Mouse (Mus musculus) liver, adult 2 months (tissue): ENCODE measurements around the gene Ppat. TPM values are rescaled to one million over a fixed set of nuclear protein-coding genes. Genes with fewer than 3 reads are reported as not detected.
"Not testable (repeated sequence)": the region's sequence is repeated elsewhere in the genome, so short reads cannot be mapped to it uniquely, and the experiment has no call there.

ENCODE experiments used
- DNase-seq: peaks from one replicate; pipeline ENCODE4 v3.0.0-alpha.2; 2011; ENCODE audit warnings: low read depth, low spot score; ENCODE audit errors: extremely low read depth
- H3K27ac ChIP-seq: fragments of 200-500 bp; replicated peaks from 2 replicates; pipeline ENCODE4 v1.5.1; 2012; ENCODE audit warnings: low read depth, mild to moderate bottlenecking, control low read depth, inconsistent platforms, low read length; ENCODE audit not compliant: insufficient read depth
- H3K27me3 ChIP-seq: fragments of 200-500 bp; 2 replicates; pipeline ENCODE4 v1.6.1; 2012; ENCODE audit warnings: mild to moderate bottlenecking, moderate library complexity, low read length, inconsistent platforms; ENCODE audit not compliant: control insufficient read depth, insufficient read depth
- H3K36me3 ChIP-seq: fragments of 200-500 bp; 2 replicates; pipeline ENCODE4 v1.6.1; 2012; ENCODE audit warnings: low read length, inconsistent platforms; ENCODE audit not compliant: control insufficient read depth, insufficient read depth
- H3K4me1 ChIP-seq: fragments of 200-500 bp; 2 replicates; pipeline ENCODE4 v1.6.1; 2011; ENCODE audit warnings: low read length; ENCODE audit not compliant: control insufficient read depth, insufficient read depth
- H3K4me3 ChIP-seq: fragments of 200-500 bp; 2 replicates; pipeline ENCODE4 v1.5.1; 2011; ENCODE audit warnings: low read depth, mild to moderate bottlenecking, control low read depth, low read length, moderate library complexity; ENCODE audit not compliant: insufficient read depth
- H3K79me2 ChIP-seq: fragments of 200-500 bp; 2 replicates; pipeline ENCODE4 v1.6.1; 2012; ENCODE audit warnings: inconsistent platforms, mild to moderate bottlenecking, low read length, moderate library complexity; ENCODE audit not compliant: control insufficient read depth, insufficient read depth
- H3K9ac ChIP-seq: fragments of 200-500 bp; 2 replicates; pipeline ENCODE4 v1.6.1; 2012; ENCODE audit warnings: low read depth, mild to moderate bottlenecking, control low read depth, inconsistent platforms, low read length
- CTCF ChIP-seq: fragments of 200-500 bp; IDR thresholded peaks from 2 replicates; pipeline ENCODE4 v1.5.1; 2011; ENCODE audit warnings: low read depth, low read length, control low read depth
- POLR2A ChIP-seq: fragments of 200-500 bp; IDR thresholded peaks from 2 replicates; pipeline ENCODE4 v1.6.1; 2011; ENCODE audit warnings: low read length, control low read depth; ENCODE audit not compliant: insufficient read depth; ENCODE audit errors: extremely low read depth
- WGBS: fragments of 180-500 bp; shearing (Covaris S2); methylation state at CpG from one replicate; pipeline ENCODE4 v1.1.7; 2018; 5-methylcytosine and 5-hydroxymethylcytosine counted together
- polyA plus RNA-seq: library from polyadenylated mRNA; depleted of rRNA; stranded (reverse); fragments of >200 nt; gene quantifications from 2 replicates; pipeline ENCODE4 v1.2.3, GENCODE M21; 2012
- total RNA-seq: library from RNA; depleted of rRNA; stranded (reverse); fragments of >200 nt; gene quantifications from 2 replicates; pipeline ENCODE4 v1.2.3, GENCODE M21; 2014

Gene Ppat
- total and polyA plus RNA-seq, 2 experiments, result 5.3 to 30.3 TPM

- no peak for DNase-seq
- Histone ChIP-seq H3K4me1 (peaks cover 9% of the 10 kb centered on the region), H3K27me3 (no peaks in the 10 kb centered on the region), H3K36me3 (peaks cover 27% of the 10 kb centered on the region), H3K4me3 (peak overlapping the region; percentile 99; the same call in 1 of the 2 replicates), H3K27ac (no peak overlapping the region; the same call in 1 of the 2 replicates), H3K9ac (no peak overlapping the region), H3K79me2 (peaks cover 6% of the 10 kb centered on the region; the same call in 1 of the 2 replicates)
- TF ChIP-seq CTCF (no peak), POLR2A (no peak)
- WGBS, result 73% methylated on average over 8 of the region's 8 CpGs
Observed at GRCm38 (mm10) chr5:76975736-76976135, 24.4 kb upstream of the Ppat start.

- Histone ChIP-seq H3K79me2 (peaks cover 6% of the 10 kb centered on the region; the same call in 1 of the 2 replicates), H3K4me1 (peaks cover 9% of the 10 kb centered on the region), H3K4me3 (peak within 1 kb of the TSS; percentile 99), H3K27ac (peak within 1 kb of the TSS; percentile 100), H3K27me3 (no peaks in the 10 kb centered on the region), H3K9ac (peak within 1 kb of the TSS; percentile 98), H3K36me3 (peaks cover 23% of the 10 kb centered on the region)
- under 1% methylated on average over 60 of the region's 60 CpGs for WGBS
- TF ChIP-seq CTCF (no peak), POLR2A (0 out of 2 replicates have a peak, but pooled peaks have one; percentile 30)
- peak; percentile 72 for DNase-seq
Observed at GRCm38 (mm10) chr5:76974554-76975285, 23.3 kb upstream of the Ppat start, which contains the start of gene Srp72. TSS of gene Srp72 (plus strand) at chr5:76974683.

- H3K4me3 ChIP-seq, result peak overlapping the region; percentile 99
- DNase-seq, result no peak
- peaks cover 18% of the 10 kb centered on the region for H3K36me3 ChIP-seq
- peak overlapping the region; percentile 77 for H3K27ac ChIP-seq
- H3K9ac ChIP-seq, result peak overlapping the region; percentile 84
- TF ChIP-seq CTCF (no peak), POLR2A (no peak)
- under 1% methylated on average over 17 of the region's 17 CpGs for WGBS
- no peaks in the 10 kb centered on the region for H3K27me3 ChIP-seq
- H3K79me2 ChIP-seq, result peaks cover 6% of the 10 kb centered on the region; the same call in 1 of the 2 replicates
- H3K4me1 ChIP-seq, result peaks cover 9% of the 10 kb centered on the region
Observed at GRCm38 (mm10) chr5:76974207-76974553, 22.8 kb upstream of the Ppat start.

GRCm38 (mm10) chr5:76973488-76973887, 22.1 kb upstream of the Ppat start:
- Histone ChIP-seq H3K4me1 (peaks cover 9% of the 10 kb centered on the region), H3K4me3 (peak overlapping the region; percentile 99; the same call in 1 of the 2 replicates), H3K9ac (peak overlapping the region; percentile 84; the same call in 1 of the 2 replicates), H3K27me3 (no peaks in the 10 kb centered on the region), H3K79me2 (peaks cover 6% of the 10 kb centered on the region; the same call in 1 of the 2 replicates), H3K36me3 (peaks cover 20% of the 10 kb centered on the region), H3K27ac (no peak overlapping the region)
- TF ChIP-seq POLR2A (no peak), CTCF (no peak)
- no peak for DNase-seq
- WGBS, result 48% methylated on average over 3 of the region's 3 CpGs

- H3K36me3 ChIP-seq, result peaks cover 27% of the 10 kb centered on the region
- not testable (repeated sequence) for H3K4me3 ChIP-seq, H3K27me3 ChIP-seq, H3K27ac ChIP-seq, H3K79me2 ChIP-seq, H3K4me1 ChIP-seq, H3K9ac ChIP-seq, DNase-seq
- WGBS, result 85% methylated on average over 1 of the region's 1 CpGs
Observed at GRCm38 (mm10) chr5:76971115-76971514, 19.7 kb upstream of the Ppat start.

GRCm38 (mm10) chr5:76969250-76969649, 17.9 kb upstream of the Ppat start:
- Histone ChIP-seq H3K4me1 (peaks cover 8% of the 10 kb centered on the region), H3K9ac (no peak overlapping the region), H3K36me3 (peaks cover 39% of the 10 kb centered on the region), H3K27ac (no peak overlapping the region), H3K79me2 (no peaks in the 10 kb centered on the region), H3K27me3 (no peaks in the 10 kb centered on the region), H3K4me3 (no peak overlapping the region)
- DNase-seq, result no peak
- WGBS, result 47% methylated on average over 5 of the region's 5 CpGs
- no peak for TF ChIP-seq POLR2A
- no peak for TF ChIP-seq CTCF
